Mouse (Mus musculus): ENCODE measurements at regions not wholly inside any gene's neighbourhood (a gene's known extent, or its start where the extent isn't known, plus 50 kb on each side); places are given as distances from the start of the nearest gene placed in this dataset.
A peak's percentile ranks its signal among the peaks of the same experiment; 100 is the strongest.

- no peak for ATAC-seq (replicated peaks in 1 of 2; ENCODE audit: insufficient read depth in 1 of 2, low FRiP score in 2 of 2, low TSS enrichment in 1 of 2, low read depth in 1 of 2, poor library complexity in 2 of 2, severe bottlenecking in 2 of 2)
Observed at GRCm38 (mm10) chr16:29841132-29841531, 223.1 kb upstream of the Hes1 start.

- no peak for ATAC-seq (replicated peaks in 1 of 2; ENCODE audit: insufficient read depth in 1 of 2, low FRiP score in 2 of 2, low TSS enrichment in 1 of 2, low read depth in 1 of 2, poor library complexity in 2 of 2, severe bottlenecking in 2 of 2)
Observed at GRCm38 (mm10) chr16:29842071-29842470, 222.1 kb upstream of the Hes1 start.

- no peak for ATAC-seq (replicated peaks in 1 of 2; ENCODE audit: insufficient read depth in 1 of 2, low FRiP score in 2 of 2, low TSS enrichment in 1 of 2, low read depth in 1 of 2, poor library complexity in 2 of 2, severe bottlenecking in 2 of 2)
Observed at GRCm38 (mm10) chr16:29843490-29843889, 220.7 kb upstream of the Hes1 start.

GRCm38 (mm10) chr16:29844706-29845596 lies 219.2 kb upstream of the Hes1 start:
- no peak for ATAC-seq (replicated peaks in 1 of 2; ENCODE audit: insufficient read depth in 1 of 2, low FRiP score in 2 of 2, low TSS enrichment in 1 of 2, low read depth in 1 of 2, poor library complexity in 2 of 2, severe bottlenecking in 2 of 2)

GRCm38 (mm10) chr16:29845597-29845986 lies 218.6 kb upstream of the Hes1 start:
- ATAC-seq (replicated peaks in 1 of 2; ENCODE audit: insufficient read depth in 1 of 2, low FRiP score in 2 of 2, low TSS enrichment in 1 of 2, low read depth in 1 of 2, poor library complexity in 2 of 2, severe bottlenecking in 2 of 2): peak in 1 of 2 experiments; percentile 34; a peak in 2 of 4 replicates

GRCm38 (mm10) chr16:29847059-29847458 lies 217.1 kb upstream of the Hes1 start:
- ATAC-seq (replicated peaks in 1 of 2; ENCODE audit: insufficient read depth in 1 of 2, low FRiP score in 2 of 2, low TSS enrichment in 1 of 2, low read depth in 1 of 2, poor library complexity in 2 of 2, severe bottlenecking in 2 of 2): no peak

- peak; percentile 70 to 72 for ATAC-seq (replicated peaks in 1 of 2; ENCODE audit: insufficient read depth in 1 of 2, low FRiP score in 2 of 2, low TSS enrichment in 1 of 2, low read depth in 1 of 2, poor library complexity in 2 of 2, severe bottlenecking in 2 of 2)
Observed at GRCm38 (mm10) chr16:29847734-29848133, 216.4 kb upstream of the Hes1 start.

GRCm38 (mm10) chr16:29848527-29848926 lies 215.7 kb upstream of the Hes1 start:
- ATAC-seq (replicated peaks in 1 of 2; ENCODE audit: insufficient read depth in 1 of 2, low FRiP score in 2 of 2, low TSS enrichment in 1 of 2, low read depth in 1 of 2, poor library complexity in 2 of 2, severe bottlenecking in 2 of 2): no peak

- ATAC-seq (replicated peaks in 1 of 2; ENCODE audit: insufficient read depth in 1 of 2, low FRiP score in 2 of 2, low TSS enrichment in 1 of 2, low read depth in 1 of 2, poor library complexity in 2 of 2, severe bottlenecking in 2 of 2): no peak
Observed at GRCm38 (mm10) chr16:29849511-29849910, 214.7 kb upstream of the Hes1 start.

GRCm38 (mm10) chr16:29850616-29851015 lies 213.6 kb upstream of the Hes1 start:
- no peak for ATAC-seq (replicated peaks in 1 of 2; ENCODE audit: insufficient read depth in 1 of 2, low FRiP score in 2 of 2, low TSS enrichment in 1 of 2, low read depth in 1 of 2, poor library complexity in 2 of 2, severe bottlenecking in 2 of 2)

- ATAC-seq (replicated peaks in 1 of 2; ENCODE audit: insufficient read depth in 1 of 2, low FRiP score in 2 of 2, low TSS enrichment in 1 of 2, low read depth in 1 of 2, poor library complexity in 2 of 2, severe bottlenecking in 2 of 2): no peak
Observed at GRCm38 (mm10) chr16:29851827-29852226, 212.4 kb upstream of the Hes1 start.

GRCm38 (mm10) chr16:29854805-29855565 lies 209.2 kb upstream of the Hes1 start:
- ATAC-seq (replicated peaks in 1 of 2; ENCODE audit: insufficient read depth in 1 of 2, low FRiP score in 2 of 2, low TSS enrichment in 1 of 2, low read depth in 1 of 2, poor library complexity in 2 of 2, severe bottlenecking in 2 of 2): no peak

- ATAC-seq (replicated peaks in 1 of 2; ENCODE audit: insufficient read depth in 1 of 2, low FRiP score in 2 of 2, low TSS enrichment in 1 of 2, low read depth in 1 of 2, poor library complexity in 2 of 2, severe bottlenecking in 2 of 2): no peak
Observed at GRCm38 (mm10) chr16:29856545-29856944, 207.6 kb upstream of the Hes1 start.

- no peak for ATAC-seq (replicated peaks in 1 of 2; ENCODE audit: insufficient read depth in 1 of 2, low FRiP score in 2 of 2, low TSS enrichment in 1 of 2, low read depth in 1 of 2, poor library complexity in 2 of 2, severe bottlenecking in 2 of 2)
Observed at GRCm38 (mm10) chr16:29858645-29859044, 205.5 kb upstream of the Hes1 start.

- no peak for ATAC-seq (replicated peaks in 1 of 2; ENCODE audit: insufficient read depth in 1 of 2, low FRiP score in 2 of 2, low TSS enrichment in 1 of 2, low read depth in 1 of 2, poor library complexity in 2 of 2, severe bottlenecking in 2 of 2)
Observed at GRCm38 (mm10) chr16:29860306-29860705, 203.9 kb upstream of the Hes1 start.

GRCm38 (mm10) chr16:29861056-29861455 lies 203.1 kb upstream of the Hes1 start:
- ATAC-seq (replicated peaks in 1 of 2; ENCODE audit: insufficient read depth in 1 of 2, low FRiP score in 2 of 2, low TSS enrichment in 1 of 2, low read depth in 1 of 2, poor library complexity in 2 of 2, severe bottlenecking in 2 of 2): 0 out of 4 replicates have a peak, but pooled peaks of 1 of the 2 experiments have one; percentile 7

- peak; percentile 37 to 50 for ATAC-seq (replicated peaks in 1 of 2; ENCODE audit: insufficient read depth in 1 of 2, low FRiP score in 2 of 2, low TSS enrichment in 1 of 2, low read depth in 1 of 2, poor library complexity in 2 of 2, severe bottlenecking in 2 of 2)
Observed at GRCm38 (mm10) chr16:29865075-29865740, 199.0 kb upstream of the Hes1 start.

- no peak for ATAC-seq (replicated peaks in 1 of 2; ENCODE audit: insufficient read depth in 1 of 2, low FRiP score in 2 of 2, low TSS enrichment in 1 of 2, low read depth in 1 of 2, poor library complexity in 2 of 2, severe bottlenecking in 2 of 2)
Observed at GRCm38 (mm10) chr16:29871395-29871794, 192.8 kb upstream of the Hes1 start.

Data from hematopoietic stem cell, adult 5-6 weeks (primary cell).